ENCODE assay signal across 22 mouse cellular contexts in the genomic region with DNA sequence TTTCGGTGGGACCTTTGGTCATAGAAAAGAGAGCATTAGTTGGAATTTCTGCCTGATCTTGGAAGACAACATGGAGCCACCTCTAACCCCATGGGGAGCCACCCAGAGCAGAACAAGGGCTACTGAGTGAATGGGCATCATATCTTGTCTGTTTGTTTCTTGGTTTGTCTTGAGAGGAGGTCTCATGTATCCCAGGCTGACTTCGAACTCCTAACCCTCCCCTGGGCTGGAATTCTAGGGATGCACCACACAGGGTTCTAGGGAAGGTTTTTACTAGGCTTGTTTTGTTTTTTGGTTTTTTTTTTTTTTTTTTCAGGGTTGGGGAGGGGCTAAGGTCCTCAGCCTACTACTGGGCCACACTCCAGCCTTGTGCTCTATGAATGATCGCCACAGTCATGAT. TPM values are rescaled to one million over a fixed set of nuclear protein-coding genes. Genes with fewer than 3 reads are reported as not detected.
DNase-seq lines count a peak whose midpoint lies in the region; ATAC-seq and TF ChIP-seq lines count a peak whose summit lies in the region.
"Had no signal": no experiment of that assay in that cellular context is flagged by ENCODE, and none has a peak within 500 bp of the region (broad histone marks: within the 10 kb centered on the region; RNA-seq: fewer than 3 reads in every experiment).

No protein-coding gene starts in this region.

- TF ChIP-seq RAD21 in CH12.LX (IDR thresholded peaks at IDR 0.05; ENCODE audit: low read depth, low read length): no peak

- H3K4me3 ChIP-seq in lung, embryonic 14.5 days (ENCODE audit: low read depth, low read length): no peak overlapping the region
- H3K4me3 ChIP-seq in CH12.LX (replicated peaks in 1 of 3; ENCODE audit: low read depth in 2 of 3, low read length in 2 of 3, poor library complexity in 1 of 3): no peak overlapping the region
- no peak overlapping the region for H3K4me3 ChIP-seq in ES-E14 (ENCODE audit: insufficient read depth in 1 of 2, low read depth in 1 of 2, low read length in 2 of 2, poor library complexity in 1 of 2, severe bottlenecking in 1 of 2)
- H3K4me3 ChIP-seq: embryonic facial prominence, embryonic 12.5 days; erythroblast, embryonic 14.5 days; forebrain, embryonic 12.5 days; forebrain, embryonic 15.5 days; heart, adult 2 months; heart, embryonic 10.5 days; heart, embryonic 13.5 days had no signal

- TF ChIP-seq EP300 in CH12.LX (IDR thresholded peaks at IDR 0.05; ENCODE audit: low read length): no peak

- WGBS in lung, embryonic 14.5 days: 91% methylated on average over 3 of the region's 3 CpGs

- H3K27me3 ChIP-seq in lung, embryonic 14.5 days (ENCODE audit: insufficient read depth, low read length): no peaks in the 10 kb centered on the region
- peaks cover 8% of the 10 kb centered on the region for H3K27me3 ChIP-seq in CH12.LX (replicated peaks)
- H3K27me3 ChIP-seq: embryonic facial prominence, embryonic 12.5 days; forebrain, embryonic 12.5 days; forebrain, embryonic 15.5 days had no signal

- H3K4me1 ChIP-seq in lung, embryonic 14.5 days (ENCODE audit: insufficient read depth): peaks cover 18% of the 10 kb centered on the region; the same call in 1 of the 2 replicates
- H3K4me1 ChIP-seq in CH12.LX (ENCODE audit: control insufficient read depth in 1 of 2, insufficient read depth in 2 of 2) (peaks cover 7 to 38% of the 10 kb centered on the region in 2 experiments; a peak in 3 of 4 replicates), ES-E14 (ENCODE audit: control insufficient read depth in 2 of 2, insufficient read depth in 2 of 2, low read length in 2 of 2, poor library complexity in 1 of 2) (peaks cover 0 to 9% of the 10 kb centered on the region in 2 experiments; a peak in 1 of 4 replicates)
- H3K4me1 ChIP-seq: embryonic facial prominence, embryonic 12.5 days; forebrain, embryonic 12.5 days; forebrain, embryonic 15.5 days had no signal

- no peaks in the 10 kb centered on the region for H3K9me3 ChIP-seq in lung, embryonic 14.5 days (ENCODE audit: low read depth, low read length)
- no peaks in the 10 kb centered on the region for H3K9me3 ChIP-seq in CH12.LX (replicated peaks; ENCODE audit: low read length)
- no peaks in the 10 kb centered on the region for H3K9me3 ChIP-seq in ES-E14 (ENCODE audit: control insufficient read depth, insufficient read depth, low read depth, low read length)
- H3K9me3 ChIP-seq: embryonic facial prominence, embryonic 12.5 days; forebrain, embryonic 12.5 days; forebrain, embryonic 15.5 days; G1E; heart, embryonic 10.5 days; heart, embryonic 13.5 days had no signal

- DNase-seq in lung, embryonic 14.5 days: peak; percentile 48
- DNase-seq in lung, postnatal 10 days: no peak
- DNase-seq in CH12.LX (ENCODE audit: extremely low read depth): no peak
- no peak for DNase-seq in ES-E14 (ENCODE audit: low read depth, low spot score)
- DNase-seq in MN1 (ENCODE audit: low spot score): no peak
- DNase-seq: cerebellum, adult 18-20 months; cerebellum, adult 9-10 months; cerebellum, postnatal 14 days had no signal

- in situ Hi-C loops in CH12.LX (cut with MboI; ENCODE audit: low pct_ligation_motif_present, low pct_unique_long_range_greater_than_20kb, low sequenced_read_pairs) (no loop called here), ES-E14 (cut with MboI; ENCODE audit: low sequenced_read_pairs in 2 of 2, unreplicated experiment in 2 of 2) (no loop called here)

- 0 out of 2 replicates have a peak, but pooled peaks have one; percentile 19 for ATAC-seq in lung, embryonic 14.5 days (ENCODE audit: insufficient read depth)
- ATAC-seq in megakaryocyte progenitor cell, adult 5-6 weeks (replicated peaks; ENCODE audit: poor library complexity): peak; percentile 35
- ATAC-seq: activated CD4-positive, CD25-positive, alpha-beta regulatory T cell, adult 4 months; forebrain, embryonic 15.5 days; hindbrain, postnatal 0 days; inflammation-experienced regulatory T-cells, adult 6 months had no signal

- no peaks in the 10 kb centered on the region for H3K36me3 ChIP-seq in lung, embryonic 14.5 days (ENCODE audit: insufficient read depth)
- H3K36me3 ChIP-seq in CH12.LX (replicated peaks in 1 of 2; ENCODE audit: control insufficient read depth in 1 of 2, insufficient read depth in 1 of 2, low read length in 1 of 2) (no peaks in the 10 kb centered on the region), ES-E14 (ENCODE audit: control insufficient read depth, insufficient read depth, low read length, poor library complexity, severe bottlenecking) (no peaks in the 10 kb centered on the region)
- H3K36me3 ChIP-seq: embryonic facial prominence, embryonic 12.5 days; forebrain, embryonic 12.5 days; forebrain, embryonic 15.5 days; G1E; heart, embryonic 10.5 days; heart, embryonic 13.5 days had no signal

- no peak for TF ChIP-seq POLR2A in CH12.LX (IDR thresholded peaks at IDR 0.05; ENCODE audit: low read depth, low read length)

- no peaks in the 10 kb centered on the region for H3K79me2 ChIP-seq in CH12.LX (replicated peaks; ENCODE audit: control insufficient read depth, extremely low read depth, insufficient read depth, poor library complexity, severe bottlenecking)

- TF ChIP-seq CTCF in lung, embryonic 14.5 days (IDR thresholded peaks at IDR 0.05; ENCODE audit: low read depth): no peak
- TF ChIP-seq CTCF in CH12.LX (conservative IDR thresholded peaks at IDR 0.05 in 1 of 2, IDR thresholded peaks at IDR 0.05 in 1 of 2; ENCODE audit: low read depth in 2 of 2, low read length in 2 of 2): no peak

- dilution Hi-C loops in CH12.LX (cut with MboI; ENCODE audit: extremely low pct_ligation_motif_present, extremely low pct_unique_long_range_greater_than_20kb, low sequenced_read_pairs): no loop called here

- no peak overlapping the region for H3K27ac ChIP-seq in lung, embryonic 14.5 days (ENCODE audit: low read depth)
- H3K27ac ChIP-seq in CH12.LX (ENCODE audit: insufficient read depth, low read depth): no peak overlapping the region
- H3K27ac ChIP-seq in ES-E14 (ENCODE audit: insufficient read depth, low read depth, low read length, poor library complexity, severe bottlenecking): no peak overlapping the region
- H3K27ac ChIP-seq: embryonic facial prominence, embryonic 12.5 days; forebrain, embryonic 12.5 days; forebrain, embryonic 15.5 days; heart, adult 2 months; heart, embryonic 10.5 days; heart, embryonic 13.5 days; hindbrain, embryonic 14.5 days; hindbrain, postnatal 0 days had no signal

- H3K9ac ChIP-seq in lung, embryonic 14.5 days: no peak overlapping the region
- H3K9ac ChIP-seq in CH12.LX (ENCODE audit: insufficient read depth, low read depth): no peak overlapping the region
- no peak overlapping the region for H3K9ac ChIP-seq in ES-E14 (ENCODE audit: insufficient read depth, low read depth, low read length, poor library complexity, severe bottlenecking)
- H3K9ac ChIP-seq: embryonic facial prominence, embryonic 12.5 days; forebrain, embryonic 12.5 days; forebrain, embryonic 15.5 days; heart, embryonic 13.5 days; hindbrain, embryonic 14.5 days had no signal

- H3K4me2 ChIP-seq in lung, embryonic 14.5 days: no peak overlapping the region
- no peak overlapping the region for H3K4me2 ChIP-seq in CH12.LX (ENCODE audit: insufficient read depth, low read depth, poor library complexity, severe bottlenecking)
- H3K4me2 ChIP-seq: embryonic facial prominence, embryonic 12.5 days; forebrain, embryonic 12.5 days; forebrain, embryonic 15.5 days; heart, embryonic 13.5 days; hindbrain, embryonic 14.5 days had no signal

TF ChIP-seq in CH12.LX, 34 proteins besides CTCF, POLR2A, EP300 and RAD21:
- no peak for TF ChIP-seq E2F4 (IDR thresholded peaks at IDR 0.05; ENCODE audit: insufficient replicate concordance, low read depth, low read length)
- TF ChIP-seq ZNF384 (IDR thresholded peaks at IDR 0.05; ENCODE audit: low read depth, low read length): peak; percentile 64; the same call in 1 of the 2 replicates
- no peak for TF ChIP-seq SIN3A (IDR thresholded peaks at IDR 0.05; ENCODE audit: low read length)
- no peak for TF ChIP-seq ELF1 (IDR thresholded peaks at IDR 0.05; ENCODE audit: low read depth, low read length)
- no peak for TF ChIP-seq JUN (IDR thresholded peaks at IDR 0.05; ENCODE audit: insufficient read depth, low read depth, low read length)

TF ChIP-seq in ES-E14, 5 proteins besides CTCF, POLR2A, EP300 and RAD21:
- TF ChIP-seq MAFK (IDR thresholded peaks at IDR 0.05; ENCODE audit: insufficient read depth, low read depth, low read length): no peak
- no peak for TF ChIP-seq ZC3H11A (IDR thresholded peaks at IDR 0.05; ENCODE audit: borderline replicate concordance, low read depth, low read length)
- TF ChIP-seq ZNF384 (IDR thresholded peaks at IDR 0.05; ENCODE audit: low read depth, low read length): peak; percentile 49

RNA-seq across cellular contexts. Expression of gene Vegfa, which starts 9.5 kb away (rescaled TPM):
- 6.6 and 7.7 TPM in 2 replicates for polyA plus RNA-seq in lung, embryonic 14.5 days (2014; fragmentation: Nextera tagmentation; extraction: Ambion mirVana)
- total RNA-seq in CH12.LX (2012; rRNA removed) (21.5 and 50.0 TPM in 2 replicates), CH12.LX (2014; rRNA removed) (15.5 and 17.2 TPM in 2 replicates), ES-E14 (2012; rRNA removed) (53.0 and 112 TPM in 2 replicates)
- polyA plus RNA-seq in CH12.LX (2012; ENCODE audit: insufficient read length, low read depth): 15.3 and 16.5 TPM in 2 replicates
- total RNA-seq in megakaryocyte progenitor cell, adult 5-6 weeks (2015): 32.8 and 38.3 TPM in 2 replicates
- 47.8 and 54.2 TPM in 2 replicates for total RNA-seq in megakaryocyte progenitor cell, adult 5-6 weeks (2017)
- polyA plus RNA-seq: activated CD4-positive, CD25-positive, alpha-beta regulatory T cell, adult 4 months; CD4-positive, CD25-positive, alpha-beta regulatory T cell, adult 4 months; inflammation-experienced regulatory T-cells, adult 6 months had no signal
